Mouse (Mus musculus) large intestine, adult 2 months (tissue): Measurements from ENCODE around the gene Ogfod3. TPM values are rescaled to one million over a fixed set of nuclear protein-coding genes. Genes with fewer than 3 reads are reported as not detected.

Experiments
- DNase-seq: peaks from one replicate; pipeline ENCODE4 v3.0.0-alpha.2; 2012; ENCODE audit warnings: low read depth, low spot score
- WGBS: fragments of 180-500 bp; shearing (Covaris S2); methylation state at CpG from one replicate; pipeline ENCODE4 v1.1.7; 2018; 5-methylcytosine and 5-hydroxymethylcytosine counted together
- polyA plus RNA-seq: library from polyadenylated mRNA; depleted of rRNA; stranded (reverse); fragments of >200 nt; gene quantifications from 2 replicates; pipeline ENCODE4 v1.2.3, GENCODE M21; 2012; rRNA removed

Gene Ogfod3
- polyA plus RNA-seq = 11.7 and 12.9 TPM in 2 replicates

- peak; percentile 89 for DNase-seq
- WGBS = under 1% methylated on average over 70 of the region's 70 CpGs
Measured at GRCm38 (mm10) chr11:121204161-121205006, at the start of gene Ogfod3, which contains the start of gene Hexdc. Ogfod3 (minus strand) TSS chr11:121204711. Hexdc (plus strand) TSS chr11:121204433.

- 93% methylated on average over 8 of the region's 8 CpGs for WGBS
- no peak for DNase-seq
Measured at GRCm38 (mm10) chr11:121250196-121250595, 45.7 kb upstream of the Ogfod3 start.

- DNase-seq = no peak
- WGBS = 93% methylated on average over 2 of the region's 2 CpGs
Measured at GRCm38 (mm10) chr11:121239669-121240068, 35.2 kb upstream of the Ogfod3 start.

GRCm38 (mm10) chr11:121237345-121238128 is 33.0 kb upstream of the Ogfod3 start:
- DNase-seq = peak; percentile 44
- 2% methylated on average over 28 of the region's 28 CpGs for WGBS

- under 1% methylated on average over 50 of the region's 50 CpGs for WGBS
- DNase-seq = peak; percentile 100
Measured at GRCm38 (mm10) chr11:121236564-121237344, 32.2 kb upstream of the Ogfod3 start, which contains the start of gene Narf. Narf (plus strand) TSS chr11:121237253.

GRCm38 (mm10) chr11:121235475-121236238 is 31.1 kb upstream of the Ogfod3 start:
- no peak for DNase-seq
- WGBS = 18% methylated on average over 9 of the region's 9 CpGs

- no peak for DNase-seq
- 53% methylated on average over 4 of the region's 4 CpGs for WGBS
Measured at GRCm38 (mm10) chr11:121232706-121233105, 28.2 kb upstream of the Ogfod3 start.

- no peak for DNase-seq
- WGBS = 57% methylated on average over 4 of the region's 4 CpGs
Measured at GRCm38 (mm10) chr11:121231628-121232291, 27.2 kb upstream of the Ogfod3 start.

GRCm38 (mm10) chr11:121231191-121231590 is 26.7 kb upstream of the Ogfod3 start:
- WGBS = 76% methylated on average over 4 of the region's 4 CpGs
- no peak for DNase-seq

GRCm38 (mm10) chr11:121229018-121229439 is 24.5 kb upstream of the Ogfod3 start, which contains the start of gene Cybc1:
Cybc1 (minus strand) TSS chr11:121229322.
- peak; percentile 65 for DNase-seq
- WGBS = under 1% methylated on average over 23 of the region's 23 CpGs

- 11% methylated on average over 21 of the region's 21 CpGs for WGBS
- DNase-seq = no peak
Measured at GRCm38 (mm10) chr11:121228129-121229017, 23.9 kb upstream of the Ogfod3 start.

GRCm38 (mm10) chr11:121221321-121222010 is 17.0 kb upstream of the Ogfod3 start:
- DNase-seq = no peak
- 91% methylated on average over 6 of the region's 6 CpGs for WGBS

- 92% methylated on average over 5 of the region's 5 CpGs for WGBS
- DNase-seq = no peak
Measured at GRCm38 (mm10) chr11:121220771-121221170, 16.3 kb upstream of the Ogfod3 start.

- DNase-seq = no peak
- 89% methylated on average over 11 of the region's 11 CpGs for WGBS
Measured at GRCm38 (mm10) chr11:121219776-121220175, 15.3 kb upstream of the Ogfod3 start.

GRCm38 (mm10) chr11:121216831-121217230 is 12.3 kb upstream of the Ogfod3 start:
- WGBS = 98% methylated on average over 3 of the region's 3 CpGs
- no peak for DNase-seq

- 0% methylated on average over 5 of the region's 5 CpGs for WGBS
- DNase-seq = no peak
Measured at GRCm38 (mm10) chr11:121203859-121204160, 701 bp downstream of the Ogfod3 start.
